In genomic region chr9:92147555-92148248, GRCm38 (mm10) we compare ENCODE assay signal across 9 mouse cellular contexts. TPM values are rescaled to one million over a fixed set of nuclear protein-coding genes. Genes with fewer than 3 reads are reported as not detected.
DNase-seq lines count a peak whose midpoint lies in the region; ATAC-seq lines count a peak whose summit lies in the region.
"Had no signal": no experiment of that assay in that cellular context is flagged by ENCODE, and none has a peak within 500 bp of the region (broad histone marks: within the 10 kb centered on the region; RNA-seq: fewer than 3 reads in every experiment).

No protein-coding gene starts in this region.

- no peak overlapping the region for H3K9ac ChIP-seq in embryonic facial prominence, embryonic 11.5 days (replicated peaks; ENCODE audit: low read length)

- no peak for ATAC-seq in embryonic facial prominence, embryonic 11.5 days (replicated peaks; ENCODE audit: insufficient number of reproducible peaks, low FRiP score, low TSS enrichment, low read depth)
- peak; percentile 93 for ATAC-seq in megakaryocyte, adult 5-6 weeks (ENCODE audit: poor library complexity, severe bottlenecking)

- intact Hi-C loops in heart, postnatal 10 days (cut with DNase I), result loop anchor here (2.0 to 5.0 kb wide), 4 partner anchors 59 to 465 kb away; no protein-coding TSS in a partner anchor

- WGBS in embryonic facial prominence, embryonic 11.5 days, result 22% methylated on average over 7 of the region's 7 CpGs
- 22% methylated on average over 7 of the region's 7 CpGs for WGBS in embryonic facial prominence, embryonic 10.5 days

- DNase-seq in embryonic facial prominence, embryonic 11.5 days (ENCODE audit: low spot score), result peak; percentile 68
- DNase-seq in embryonic facial prominence, embryonic 10.5 days (ENCODE audit: low spot score), result no peak
- DNase-seq in ovary, postnatal 14 days (ENCODE audit: low spot score), result peak; percentile 13
- no peak for DNase-seq in ovary, adult 18-20 months (ENCODE audit: low spot score)
- peak; percentile 17 to 46 for DNase-seq in heart, postnatal 10 days
- no peak for DNase-seq in spleen, postnatal 10 days (ENCODE audit: low spot score in 2 of 2)
- DNase-seq in urinary bladder, postnatal 36 days (ENCODE audit: low spot score in 2 of 2), result no peak

- H3K9me3 ChIP-seq in embryonic facial prominence, embryonic 11.5 days (replicated peaks; ENCODE audit: control insufficient read depth, low read length), result no peaks in the 10 kb centered on the region
- no peaks in the 10 kb centered on the region for H3K9me3 ChIP-seq in embryonic facial prominence, embryonic 10.5 days

- no peak overlapping the region for H3K4me3 ChIP-seq in embryonic facial prominence, embryonic 11.5 days (ENCODE audit: low read depth, low read length)
- no peak overlapping the region for H3K4me3 ChIP-seq in embryonic facial prominence, embryonic 10.5 days

- no peaks in the 10 kb centered on the region for H3K27me3 ChIP-seq in embryonic facial prominence, embryonic 11.5 days (ENCODE audit: control insufficient read depth, insufficient read depth, low read length)
- no peaks in the 10 kb centered on the region for H3K27me3 ChIP-seq in embryonic facial prominence, embryonic 10.5 days (replicated peaks; ENCODE audit: low read depth, poor library complexity, severe bottlenecking)

- no peak overlapping the region for H3K27ac ChIP-seq in embryonic facial prominence, embryonic 11.5 days (replicated peaks; ENCODE audit: low read depth, low read length)
- H3K27ac ChIP-seq in embryonic facial prominence, embryonic 10.5 days (replicated peaks), result no peak overlapping the region

- no peak overlapping the region for H3K4me2 ChIP-seq in embryonic facial prominence, embryonic 11.5 days (ENCODE audit: low read depth, low read length)

- H3K36me3 ChIP-seq in embryonic facial prominence, embryonic 11.5 days (replicated peaks; ENCODE audit: control insufficient read depth, insufficient read depth, low read depth, low read length), result no peaks in the 10 kb centered on the region
- no peaks in the 10 kb centered on the region for H3K36me3 ChIP-seq in embryonic facial prominence, embryonic 10.5 days (replicated peaks)

- no peaks in the 10 kb centered on the region for H3K4me1 ChIP-seq in embryonic facial prominence, embryonic 11.5 days (ENCODE audit: control insufficient read depth, insufficient read depth, low read length)
- no peaks in the 10 kb centered on the region for H3K4me1 ChIP-seq in embryonic facial prominence, embryonic 10.5 days

RNA-seq across cellular contexts. Expression of gene Plscr5, which starts 45.0 kb away (rescaled TPM):
- polyA plus RNA-seq in embryonic facial prominence, embryonic 11.5 days (2014; fragmentation: Nextera tagmentation; extraction: Ambion mirVana), result not detected in 2 replicates
- polyA plus RNA-seq in embryonic facial prominence, embryonic 10.5 days (2016; fragmentation: Nextera tagmentation; extraction: Ambion mirVana), result not detected in 2 replicates
- total RNA-seq in heart, postnatal 10 days (2021), result not detected
- total RNA-seq in megakaryocyte, adult 5-6 weeks (2015), result not detected in 2 replicates
- not detected in 2 replicates for total RNA-seq in megakaryocyte, adult 5-6 weeks (2017)
- polyA plus RNA-seq: frontal cortex, adult 2 months had no signal

Comparison
In these comparisons a context has a peak if more than half of its experiments do, and no peak if none do; other contexts are left out.
1. DNase-seq: peak in embryonic facial prominence, embryonic 11.5 days (single experiment), ovary, postnatal 14 days (single experiment) and heart, postnatal 10 days (2 of 2); none in embryonic facial prominence, embryonic 10.5 days (single experiment), ovary, adult 18-20 months (single experiment), spleen, postnatal 10 days (0 of 2) and urinary bladder, postnatal 36 days (0 of 2).